Mouse (Mus musculus) myocyte (in vitro differentiated cells): Measurements from ENCODE around the gene Vmn1r58.

Source experiments
- CEBPB ChIP-seq: IDR thresholded peaks from 2 replicates; pipeline ENCODE4 v1.6.1; 2011; ENCODE audit warnings: mild to moderate bottlenecking, moderate library complexity; ENCODE audit not compliant: poor library complexity, insufficient read depth, severe bottlenecking
- E2F4 ChIP-seq: IDR thresholded peaks from one replicate; pipeline ENCODE4 v1.6.1; 2011; ENCODE audit warnings: mild to moderate bottlenecking, control low read depth, moderate library complexity; ENCODE audit not compliant: insufficient read depth
- MAX ChIP-seq: IDR thresholded peaks from one replicate; pipeline ENCODE4 v1.6.1; 2011; ENCODE audit warnings: low read depth, mild to moderate bottlenecking, control low read depth
- MYOD1 ChIP-seq, 3 experiments: IDR thresholded peaks; one replicate each; pipeline ENCODE4 v1.6.1; 2011; ENCODE audit warnings: control low read depth in 2 of 3, low read depth in 2 of 3, mild to moderate bottlenecking in 2 of 3, moderate library complexity in 1 of 3; ENCODE audit not compliant: insufficient read length in 2 of 3, control insufficient read depth in 1 of 3
- MYOG ChIP-seq, 3 experiments: IDR thresholded peaks; one replicate each; pipeline ENCODE4 v1.6.1; 2011; ENCODE audit warnings: control low read depth in 2 of 3, low read depth in 2 of 3, mild to moderate bottlenecking in 2 of 3; ENCODE audit not compliant: insufficient read length in 2 of 3, control insufficient read depth in 1 of 3, insufficient read depth in 1 of 3
- POLR2A ChIP-seq: IDR thresholded peaks from one replicate; pipeline ENCODE4 v1.6.1; 2011; ENCODE audit warnings: low read depth, mild to moderate bottlenecking, control low read depth, moderate library complexity; ENCODE audit not compliant: insufficient read length
- POLR2AphosphoS2 ChIP-seq: IDR thresholded peaks from one replicate; pipeline ENCODE4 v1.6.1; 2011; ENCODE audit warnings: low read depth, control low read depth; ENCODE audit not compliant: insufficient read length
- REST ChIP-seq: IDR thresholded peaks from one replicate; pipeline ENCODE4 v1.6.1; 2011; ENCODE audit warnings: mild to moderate bottlenecking, control low read depth, moderate library complexity; ENCODE audit not compliant: insufficient read depth, insufficient read length
- SRF ChIP-seq: IDR thresholded peaks from one replicate; pipeline ENCODE4 v1.6.1; 2011; ENCODE audit warnings: low read depth; ENCODE audit not compliant: control insufficient read depth, insufficient read length
- TCF12 ChIP-seq: IDR thresholded peaks from one replicate; pipeline ENCODE4 v1.6.1; 2011; ENCODE audit warnings: mild to moderate bottlenecking, control low read depth; ENCODE audit not compliant: poor library complexity, insufficient read depth, severe bottlenecking
- USF1 ChIP-seq: IDR thresholded peaks from one replicate; pipeline ENCODE4 v1.6.1; 2011; ENCODE audit warnings: low read depth, mild to moderate bottlenecking, control low read depth, moderate library complexity

GRCm38 (mm10) chr7:5456674-5457073 is 43.5 kb upstream of the Vmn1r58 start, which contains the start of gene Vmn1r59:
- TF ChIP-seq POLR2A (no peak), MYOD1 (IDR thresholded peaks at IDR 0.05; ENCODE audit: control insufficient read depth in 1 of 3, insufficient read length in 2 of 3, low read depth in 2 of 3) (no peak), MYOG (IDR thresholded peaks at IDR 0.05; ENCODE audit: control insufficient read depth in 1 of 3, insufficient read depth in 1 of 3, insufficient read length in 2 of 3, low read depth in 2 of 3) (no peak), POLR2AphosphoS2 (no peak), CEBPB (no peak), USF1 (no peak), TCF12 (no peak), MAX (no peak), SRF (no peak), E2F4 (no peak), REST (no peak)
